Mouse (Mus musculus): ENCODE measurements around the gene Psrc1. TPM values are rescaled to one million over a fixed set of nuclear protein-coding genes. Genes with fewer than 3 reads are reported as not detected.

The Psrc1 gene
- polyA plus RNA-seq, 1 experiment from 2014 or later = 23.7 TPM

DNA sequence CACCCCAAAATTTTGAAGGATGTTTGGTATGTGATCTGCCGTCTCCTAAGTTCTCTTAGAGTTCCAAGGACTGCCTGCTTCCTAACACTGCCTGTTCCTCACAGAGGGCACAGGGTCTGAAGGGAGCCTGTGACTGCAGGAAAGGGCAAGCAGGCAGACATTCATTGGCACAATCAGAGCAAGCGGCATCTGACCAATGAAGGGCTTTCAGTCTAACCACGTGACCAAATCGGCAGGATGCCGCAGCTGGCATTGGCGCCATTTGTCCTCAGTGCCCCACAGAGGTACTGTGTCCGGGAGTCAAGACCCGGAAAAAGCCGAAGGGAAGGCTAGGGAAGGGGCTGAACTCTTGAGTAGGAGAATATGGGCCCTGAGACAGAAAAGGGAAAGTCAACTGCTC, 16.5 kb upstream of the Psrc1 start:
- peaks cover 13% of the 10 kb centered on the region for H3K4me1 ChIP-seq (replicated peaks)
- no peaks in the 10 kb centered on the region for H3K9me3 ChIP-seq
- no peaks in the 10 kb centered on the region for H3K27me3 ChIP-seq
- H3K9ac ChIP-seq (replicated peaks) = no peak overlapping the region
- no peaks in the 10 kb centered on the region for H3K36me3 ChIP-seq
- peak; percentile 51 for ATAC-seq
- H3K27ac ChIP-seq = no peak overlapping the region
- WGBS = 70% methylated on average over 9 of the region's 9 CpGs
- H3K4me2 ChIP-seq (replicated peaks) = peak overlapping the region; percentile 24
- no peak overlapping the region for H3K4me3 ChIP-seq (replicated peaks)

DNA sequence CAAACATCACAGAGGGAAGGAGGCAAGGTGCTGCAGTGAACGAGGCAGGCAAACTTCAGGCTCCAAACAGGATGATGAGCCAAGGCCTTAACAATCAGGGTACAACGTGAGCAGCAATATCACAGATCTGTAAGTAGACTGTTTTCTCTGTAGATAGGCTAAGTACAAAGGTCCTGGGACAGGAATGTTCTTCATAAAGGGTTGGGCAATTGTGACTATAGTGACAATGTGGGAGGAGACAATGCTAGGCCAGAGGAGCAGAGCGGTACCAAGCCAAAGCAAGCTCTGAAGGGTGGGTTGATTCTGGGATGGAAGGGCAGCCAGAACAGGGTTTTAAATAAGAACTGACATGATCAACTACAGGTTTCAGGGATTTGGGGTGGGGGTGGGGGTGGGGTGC, 15.8 kb upstream of the Psrc1 start:
- no peaks in the 10 kb centered on the region for H3K36me3 ChIP-seq
- H3K27ac ChIP-seq = no peak overlapping the region
- H3K4me1 ChIP-seq (replicated peaks) = peaks cover 13% of the 10 kb centered on the region
- H3K9ac ChIP-seq (replicated peaks) = no peak overlapping the region
- H3K27me3 ChIP-seq = no peaks in the 10 kb centered on the region
- H3K4me3 ChIP-seq (replicated peaks) = no peak overlapping the region
- 80% methylated on average over 3 of the region's 3 CpGs for WGBS
- no peak overlapping the region for H3K4me2 ChIP-seq (replicated peaks)
- no peaks in the 10 kb centered on the region for H3K9me3 ChIP-seq
- ATAC-seq = no peak

DNA sequence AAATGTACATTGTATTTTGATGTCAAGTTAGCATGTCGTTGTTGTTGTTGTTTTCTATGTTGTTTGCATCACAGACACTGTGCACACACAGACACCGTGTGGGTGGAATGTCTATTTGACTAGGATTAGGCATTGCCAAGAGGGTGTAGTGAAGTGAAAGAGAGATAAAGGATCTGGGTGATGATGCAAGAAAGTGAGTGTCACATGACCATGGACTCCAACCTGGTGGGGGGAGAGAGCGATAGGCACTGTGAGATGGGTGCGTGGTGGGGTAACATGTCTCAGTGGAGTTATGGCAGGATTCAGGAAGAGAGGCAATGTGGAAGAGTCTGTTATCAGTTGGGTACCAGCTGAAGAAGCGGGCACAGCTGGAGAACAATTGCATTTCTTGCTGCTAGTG, 14.9 kb upstream of the Psrc1 start:
- Histone ChIP-seq H3K4me2 (replicated peaks) (no peak overlapping the region), H3K27me3 (no peaks in the 10 kb centered on the region), H3K4me3 (replicated peaks) (no peak overlapping the region), H3K27ac (no peak overlapping the region), H3K4me1 (replicated peaks) (peaks cover 9% of the 10 kb centered on the region), H3K9ac (replicated peaks) (no peak overlapping the region), H3K9me3 (no peaks in the 10 kb centered on the region), H3K36me3 (no peaks in the 10 kb centered on the region)
- ATAC-seq = no peak
- 85% methylated on average over 5 of the region's 5 CpGs for WGBS

DNA sequence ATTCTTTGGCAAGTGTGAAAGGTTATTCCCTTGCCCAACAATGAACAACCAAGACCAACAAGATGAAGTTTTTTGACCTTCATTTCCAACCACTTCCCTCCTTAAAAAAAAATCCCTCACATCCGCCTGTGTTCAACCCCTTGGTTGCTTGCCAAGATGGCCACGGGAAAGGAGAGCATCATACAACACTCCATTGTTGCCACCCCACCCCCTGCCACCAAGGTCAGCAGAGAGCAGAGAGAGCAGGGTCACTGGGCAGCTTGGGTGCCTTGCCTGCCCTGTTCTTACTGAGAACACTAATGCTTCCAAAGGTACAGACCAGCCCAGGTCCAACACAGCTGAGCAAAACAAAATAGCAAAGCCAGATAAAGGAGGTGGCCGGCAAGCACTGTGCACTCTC, 11.4 kb upstream of the Psrc1 start:
- Histone ChIP-seq H3K27ac (no peak overlapping the region), H3K36me3 (no peaks in the 10 kb centered on the region), H3K27me3 (no peaks in the 10 kb centered on the region), H3K4me1 (replicated peaks) (no peaks in the 10 kb centered on the region), H3K9ac (replicated peaks) (no peak overlapping the region), H3K4me2 (replicated peaks) (no peak overlapping the region), H3K4me3 (replicated peaks) (no peak overlapping the region), H3K9me3 (no peaks in the 10 kb centered on the region)
- WGBS = 71% methylated on average over 3 of the region's 3 CpGs
- no peak for ATAC-seq

DNA sequence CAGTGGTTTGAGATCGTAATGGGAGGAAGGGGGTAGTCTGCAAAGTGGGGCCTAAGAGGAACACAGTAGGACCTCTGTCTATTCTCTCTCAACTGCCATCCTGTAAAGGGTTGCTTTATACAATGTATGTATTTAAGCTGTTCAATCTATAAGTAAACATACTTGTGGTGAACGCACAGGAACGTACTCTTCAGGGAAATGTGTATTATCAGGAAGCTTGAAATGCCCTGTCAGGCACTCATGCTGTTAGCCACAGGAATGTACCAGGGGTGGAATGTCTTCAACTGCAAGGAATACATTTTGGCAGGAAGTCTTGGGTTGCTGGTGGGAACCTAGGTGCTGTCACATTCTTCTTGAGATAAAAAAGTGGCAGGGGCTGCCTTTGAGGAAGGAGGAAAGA, 10.9 kb upstream of the Psrc1 start:
- ATAC-seq = no peak
- Histone ChIP-seq H3K4me2 (replicated peaks) (no peak overlapping the region), H3K4me3 (replicated peaks) (no peak overlapping the region), H3K9ac (replicated peaks) (no peak overlapping the region), H3K27ac (no peak overlapping the region), H3K27me3 (no peaks in the 10 kb centered on the region), H3K36me3 (no peaks in the 10 kb centered on the region), H3K4me1 (replicated peaks) (no peaks in the 10 kb centered on the region), H3K9me3 (no peaks in the 10 kb centered on the region)
- WGBS = 85% methylated on average over 3 of the region's 3 CpGs

DNA sequence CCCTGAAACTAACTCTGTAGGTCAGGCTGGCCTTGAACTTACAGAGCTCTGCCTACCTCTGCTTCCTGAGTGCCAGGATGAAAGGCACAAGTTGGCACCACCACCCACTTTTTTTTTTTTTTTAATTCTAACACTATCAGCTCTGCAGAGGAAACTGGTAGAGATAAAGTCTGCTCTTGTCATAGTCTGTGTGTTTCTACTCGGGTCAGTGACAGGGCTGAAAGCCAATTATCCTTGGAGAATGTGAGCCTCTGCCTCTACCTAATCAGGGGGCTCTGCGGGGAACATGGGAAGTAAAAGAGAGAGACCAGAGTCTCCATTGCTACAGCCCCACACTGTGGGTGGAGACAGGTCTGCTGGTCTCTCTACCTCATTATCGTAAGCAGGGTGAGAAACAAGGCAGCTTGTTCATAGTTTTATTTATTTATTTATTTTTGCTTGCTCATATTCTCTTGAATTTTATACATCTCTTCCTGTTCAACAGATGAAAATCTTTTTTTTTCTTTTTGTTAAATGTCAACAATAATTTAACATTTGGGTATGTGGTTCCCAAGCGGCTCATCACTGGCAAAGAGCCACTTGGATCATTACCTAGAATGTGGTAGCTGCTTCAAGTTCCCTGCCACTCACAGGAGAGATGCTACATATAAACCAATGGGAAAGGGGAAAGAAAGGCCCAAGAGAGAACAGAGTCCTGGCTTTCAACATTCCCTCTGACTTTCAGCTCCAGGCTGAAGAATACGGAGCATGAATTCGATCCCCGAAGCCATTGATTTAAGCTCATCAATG, 4.6 kb upstream of the Psrc1 start:
- ATAC-seq = no peak
- no peak overlapping the region for H3K4me3 ChIP-seq (replicated peaks)
- peaks cover 16% of the 10 kb centered on the region for H3K4me1 ChIP-seq (replicated peaks)
- H3K27me3 ChIP-seq = no peaks in the 10 kb centered on the region
- no peak overlapping the region for H3K4me2 ChIP-seq (replicated peaks)
- no peaks in the 10 kb centered on the region for H3K9me3 ChIP-seq
- no peak overlapping the region for H3K27ac ChIP-seq
- H3K9ac ChIP-seq (replicated peaks) = no peak overlapping the region
- WGBS = 77% methylated on average over 7 of the region's 7 CpGs
- no peaks in the 10 kb centered on the region for H3K36me3 ChIP-seq

DNA sequence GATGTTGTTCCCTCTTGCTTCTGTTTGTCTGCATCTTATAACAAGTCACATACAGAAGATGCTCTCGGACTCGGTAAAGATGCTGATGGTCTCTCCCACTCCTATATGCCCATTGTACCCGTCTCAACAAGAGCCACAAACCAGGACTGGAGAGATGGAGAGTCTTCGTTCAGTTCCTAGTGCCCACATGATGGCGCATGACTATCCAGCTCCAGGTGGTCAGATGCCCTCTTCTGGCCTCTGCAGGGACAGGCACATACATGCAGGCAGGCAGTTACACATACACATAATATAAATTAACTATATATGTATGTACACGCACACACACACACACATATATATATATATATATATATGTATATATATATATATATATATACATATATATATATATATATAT, 2.9 kb upstream of the Psrc1 start:
- ATAC-seq = no peak
- H3K4me2 ChIP-seq (replicated peaks) = no peak overlapping the region
- no peak overlapping the region for H3K4me3 ChIP-seq (replicated peaks)
- H3K36me3 ChIP-seq = no peaks in the 10 kb centered on the region
- no peaks in the 10 kb centered on the region for H3K27me3 ChIP-seq
- no peak overlapping the region for H3K9ac ChIP-seq (replicated peaks)
- peaks cover 30% of the 10 kb centered on the region for H3K4me1 ChIP-seq (replicated peaks)
- no peaks in the 10 kb centered on the region for H3K9me3 ChIP-seq
- H3K27ac ChIP-seq = no peak overlapping the region
- 76% methylated on average over 6 of the region's 6 CpGs for WGBS

DNA sequence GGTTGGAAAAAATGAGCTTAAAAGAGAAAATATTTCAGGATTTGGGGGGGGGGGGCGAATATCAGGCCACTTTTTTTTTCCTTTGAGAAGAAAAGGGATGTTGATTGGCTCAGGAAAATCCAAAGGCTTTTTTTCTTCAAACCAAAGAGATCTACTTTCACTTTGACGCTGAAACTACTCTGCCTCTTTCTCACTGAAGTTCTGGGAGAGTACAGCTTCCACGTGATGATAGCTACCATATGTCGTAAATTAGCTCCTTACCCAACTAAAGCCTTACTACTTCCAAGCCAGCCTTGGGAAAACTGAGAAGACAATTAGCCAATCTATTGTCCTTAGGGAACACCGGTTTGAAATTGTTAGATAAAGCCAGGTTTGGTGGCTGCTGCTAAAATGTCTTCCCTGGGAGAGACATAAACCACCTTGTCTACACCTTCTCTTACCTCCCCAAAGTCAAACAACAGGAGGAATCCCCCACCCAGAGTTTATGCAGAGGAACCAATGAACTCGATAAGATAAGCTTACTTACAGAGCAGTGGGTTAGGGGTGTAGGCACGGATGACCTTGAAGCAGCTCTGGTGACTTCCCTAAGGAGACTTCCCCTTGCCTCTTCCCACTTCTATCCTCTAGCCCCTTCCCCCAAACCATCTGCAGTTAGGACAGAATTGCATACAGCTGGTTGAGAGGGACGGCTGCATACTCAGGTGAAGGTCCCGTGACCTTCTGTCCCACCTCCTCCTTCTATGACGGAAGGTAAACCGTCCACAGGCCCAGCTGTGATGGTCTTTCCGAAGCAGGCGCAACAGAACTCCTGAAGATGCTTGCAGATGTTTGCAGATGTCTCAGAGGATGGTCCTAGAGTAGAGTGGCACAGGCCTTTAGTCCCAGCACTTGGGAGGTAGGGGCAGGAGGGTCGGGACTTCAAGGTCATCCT, 1.4 kb upstream of the Psrc1 start:
- Histone ChIP-seq H3K4me3 (replicated peaks) (no peak overlapping the region), H3K27ac (no peak overlapping the region), H3K4me1 (replicated peaks) (peaks cover 30% of the 10 kb centered on the region), H3K4me2 (replicated peaks) (peak overlapping the region; percentile 68; the same call in 1 of the 2 replicates), H3K36me3 (peaks cover 10% of the 10 kb centered on the region), H3K9ac (replicated peaks) (no peak overlapping the region), H3K9me3 (no peaks in the 10 kb centered on the region), H3K27me3 (no peaks in the 10 kb centered on the region)
- WGBS = 80% methylated on average over 14 of the region's 14 CpGs
- no peak for ATAC-seq

DNA sequence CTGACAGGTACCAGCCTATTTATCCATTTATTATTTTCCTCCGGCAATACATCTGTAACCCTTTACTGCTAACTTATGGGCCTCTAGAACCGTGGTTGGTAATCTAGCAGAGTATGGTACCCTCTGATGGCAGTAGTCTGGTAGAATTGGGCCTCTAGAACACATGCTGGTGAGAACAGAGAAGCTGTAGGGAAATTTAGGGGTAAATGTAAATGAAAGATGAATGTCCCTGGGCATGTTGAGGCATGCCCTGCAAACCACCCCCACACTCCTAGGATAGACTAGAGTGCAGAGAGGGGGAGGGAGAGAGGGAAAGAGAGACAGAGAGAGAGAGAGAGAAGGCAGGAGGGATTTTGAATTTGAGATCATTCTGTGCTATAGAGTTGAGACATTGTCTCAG, 786 bp downstream of the Psrc1 start:
- no peak overlapping the region for H3K27ac ChIP-seq
- peak overlapping the region; percentile 65 for H3K4me3 ChIP-seq (replicated peaks)
- H3K9ac ChIP-seq (replicated peaks) = peak overlapping the region; percentile 67
- H3K9me3 ChIP-seq = no peaks in the 10 kb centered on the region
- no peaks in the 10 kb centered on the region for H3K27me3 ChIP-seq
- peak overlapping the region; percentile 68 for H3K4me2 ChIP-seq (replicated peaks)
- ATAC-seq = no peak
- peaks cover 12% of the 10 kb centered on the region for H3K36me3 ChIP-seq
- peaks cover 38% of the 10 kb centered on the region for H3K4me1 ChIP-seq (replicated peaks)
- WGBS = 35% methylated on average over 2 of the region's 2 CpGs

DNA sequence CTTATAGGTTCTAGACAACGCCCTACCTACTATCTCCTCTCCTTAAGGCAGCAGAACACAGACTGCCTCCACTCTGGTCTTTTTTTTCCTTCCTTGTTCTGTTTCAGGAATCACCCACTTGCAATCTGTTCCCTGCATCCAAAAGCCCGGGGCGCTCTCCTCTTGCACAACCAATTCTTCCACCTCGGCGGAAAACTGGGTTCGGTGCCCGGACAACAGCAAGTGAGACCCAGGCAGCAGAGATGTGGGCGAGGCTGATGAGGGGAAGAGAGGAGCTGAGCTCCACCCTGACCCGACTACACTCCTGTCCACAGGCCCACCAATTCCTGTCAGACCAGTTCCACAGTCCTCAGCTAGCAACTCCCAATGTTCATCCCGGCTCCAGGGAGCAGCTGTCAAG, 2.5 kb downstream of the Psrc1 start:
- 94% methylated on average over 10 of the region's 10 CpGs for WGBS
- no peak overlapping the region for H3K9ac ChIP-seq (replicated peaks)
- H3K4me3 ChIP-seq (replicated peaks) = no peak overlapping the region
- no peak for ATAC-seq
- peaks cover 39% of the 10 kb centered on the region for H3K4me1 ChIP-seq (replicated peaks)
- no peaks in the 10 kb centered on the region for H3K9me3 ChIP-seq
- peaks cover 15% of the 10 kb centered on the region for H3K36me3 ChIP-seq
- H3K4me2 ChIP-seq (replicated peaks) = no peak overlapping the region
- no peaks in the 10 kb centered on the region for H3K27me3 ChIP-seq
- no peak overlapping the region for H3K27ac ChIP-seq

DNA sequence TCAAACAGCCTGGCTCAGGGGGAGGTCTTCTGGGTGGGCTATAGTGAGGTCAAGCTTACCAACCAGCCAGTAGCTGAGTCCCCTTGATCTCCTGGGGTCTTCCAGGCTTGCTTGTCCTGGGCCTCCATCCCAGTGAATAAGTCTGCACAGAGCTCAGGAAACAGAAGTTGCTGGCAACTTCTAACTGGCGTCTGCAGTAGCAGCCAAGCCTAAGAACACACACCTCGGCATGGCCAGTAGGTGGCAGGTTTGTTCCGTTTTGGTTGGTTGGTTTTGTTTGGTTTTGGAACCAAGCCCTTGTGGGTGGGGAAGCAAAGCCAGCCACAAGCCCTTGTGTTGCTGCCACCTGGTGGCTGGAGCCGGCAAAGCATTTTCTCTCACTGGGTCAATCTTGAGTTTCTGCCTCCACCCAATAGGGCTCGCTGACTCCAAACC, 5.5 kb downstream of the Psrc1 start:
- WGBS = 1% methylated on average over 5 of the region's 5 CpGs
- ATAC-seq = peak; percentile 67
- Histone ChIP-seq H3K9ac (replicated peaks) (peak overlapping the region; percentile 32; the same call in 1 of the 2 replicates), H3K36me3 (peaks cover 43% of the 10 kb centered on the region), H3K4me3 (replicated peaks) (no peak overlapping the region), H3K9me3 (no peaks in the 10 kb centered on the region), H3K27me3 (no peaks in the 10 kb centered on the region), H3K27ac (peak overlapping the region; percentile 19; the same call in 1 of the 2 replicates), H3K4me2 (replicated peaks) (no peak overlapping the region), H3K4me1 (replicated peaks) (peaks cover 33% of the 10 kb centered on the region)

DNA sequence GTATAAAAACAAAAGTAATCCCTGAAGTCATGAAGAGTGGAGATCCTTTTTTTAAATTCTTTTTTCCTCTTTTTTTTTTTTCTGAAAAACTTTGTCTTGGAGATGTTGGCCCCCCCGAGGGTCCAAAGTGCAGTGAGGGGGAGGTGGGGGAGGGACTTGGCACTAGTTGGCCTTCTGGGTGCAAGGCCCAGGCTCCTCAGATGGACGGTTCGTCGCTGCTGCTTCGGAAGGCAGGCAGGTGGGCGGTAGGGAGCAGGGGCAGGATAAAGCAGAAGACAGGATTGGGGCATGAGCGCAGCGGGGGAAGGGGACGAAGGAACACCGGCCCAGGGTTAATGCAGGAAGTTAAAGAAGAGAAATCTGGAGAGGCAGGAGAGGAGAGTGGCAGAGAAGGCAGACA, 8.7 kb downstream of the Psrc1 start:
- no peak for ATAC-seq
- Histone ChIP-seq H3K27me3 (no peaks in the 10 kb centered on the region), H3K9me3 (no peaks in the 10 kb centered on the region), H3K4me3 (replicated peaks) (no peak overlapping the region), H3K9ac (replicated peaks) (no peak overlapping the region), H3K27ac (0 out of 2 replicates have a peak overlapping the region, but pooled peaks have one; percentile 14), H3K36me3 (peaks cover 64% of the 10 kb centered on the region), H3K4me2 (replicated peaks) (no peak overlapping the region), H3K4me1 (replicated peaks) (peaks cover 20% of the 10 kb centered on the region)
- WGBS = 13% methylated on average over 10 of the region's 10 CpGs
